Mouse (Mus musculus): ENCODE data around the gene Rap2a.

DNA sequence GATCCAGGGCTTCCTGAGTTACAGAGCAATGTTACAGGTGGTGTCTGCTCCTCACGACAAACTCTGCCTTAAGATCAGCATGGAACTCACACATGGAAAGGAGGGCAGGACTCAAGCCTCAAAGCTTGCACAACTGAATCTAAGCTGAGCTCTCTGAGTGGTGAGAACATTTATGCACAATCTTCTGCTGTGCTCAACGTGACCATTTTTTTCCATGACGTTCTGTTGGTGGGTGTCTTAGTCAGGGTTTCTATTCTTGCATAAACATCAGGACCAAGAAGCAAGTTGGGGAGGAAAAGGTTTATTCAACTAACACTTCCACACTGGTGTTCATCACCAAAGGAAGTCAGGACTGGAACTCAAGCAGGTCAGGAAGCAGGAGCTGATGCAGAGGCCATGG lies 57.7 kb downstream of the Rap2a start:
- no peak for TF ChIP-seq CTCF (IDR thresholded peaks at IDR 0.05; ENCODE audit: borderline replicate concordance, extremely low read depth, insufficient read depth, insufficient read length)
- TF ChIP-seq POLR2A (IDR thresholded peaks at IDR 0.05; ENCODE audit: borderline replicate concordance, extremely low read depth, insufficient read depth, insufficient read length, poor library complexity, severe bottlenecking) = no peak
